Comparison of ENCODE assay signal across 14 mouse cellular contexts in the genomic region with DNA sequence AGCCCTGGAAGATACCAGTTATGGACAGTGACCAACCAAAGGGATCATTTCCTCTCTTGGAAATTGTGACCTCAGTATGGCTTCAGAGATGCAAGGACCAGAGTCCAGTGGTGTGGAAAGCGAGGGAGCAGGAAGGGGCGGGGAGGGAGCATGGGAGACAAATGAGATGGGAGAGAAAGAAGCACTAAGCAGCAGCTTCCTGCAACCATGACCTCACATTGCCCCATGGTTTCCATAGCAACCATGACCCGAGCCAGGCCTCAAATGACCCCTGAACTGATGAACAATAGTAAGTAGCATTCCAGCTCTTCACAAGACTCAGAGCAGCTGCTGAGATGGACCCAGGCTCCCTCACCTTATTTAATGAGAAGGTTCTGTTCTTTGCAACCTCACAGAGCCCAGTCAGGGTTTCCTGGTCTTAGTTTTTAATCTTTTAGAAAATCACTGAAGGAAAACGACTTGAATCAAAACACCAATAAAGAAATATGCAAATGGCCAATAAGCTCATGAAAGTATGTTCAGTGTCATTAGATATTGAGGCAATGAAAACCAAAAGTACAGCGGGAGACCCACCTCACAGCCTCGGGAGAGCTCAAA. TPM values are rescaled to one million over a fixed set of nuclear protein-coding genes. Genes with fewer than 3 reads are reported as not detected.
A peak's percentile ranks its signal among the peaks of the same experiment; 100 is the strongest.
DNase-seq lines count a peak whose midpoint lies in the region; ATAC-seq lines count a peak whose summit lies in the region.
"Had no signal": no experiment of that assay in that cellular context is flagged by ENCODE, and none has a peak within 500 bp of the region (broad histone marks: within the 10 kb centered on the region; RNA-seq: fewer than 3 reads in every experiment).

No protein-coding gene starts in this region.

- intact Hi-C loops in gastrocnemius, postnatal 14 days (cut with DNase I; ENCODE audit: low total_unique reads) = loop anchor here (10.0 kb wide), 1 partner anchor 770 kb away; no protein-coding TSS in a partner anchor

- H3K36me3 ChIP-seq in midbrain, embryonic 10.5 days = no peaks in the 10 kb centered on the region
- no peaks in the 10 kb centered on the region for H3K36me3 ChIP-seq in midbrain, embryonic 14.5 days (ENCODE audit: control insufficient read depth, insufficient read depth, low read length)
- no peaks in the 10 kb centered on the region for H3K36me3 ChIP-seq in embryonic facial prominence, embryonic 14.5 days (ENCODE audit: control insufficient read depth, insufficient read depth, low read length)

- H3K4me1 ChIP-seq in midbrain, embryonic 10.5 days = peaks cover 57% of the 10 kb centered on the region
- H3K4me1 ChIP-seq in midbrain, embryonic 14.5 days (ENCODE audit: control insufficient read depth, insufficient read depth, low read length) = peaks cover 15% of the 10 kb centered on the region; the same call in 1 of the 2 replicates
- H3K4me1 ChIP-seq in embryonic facial prominence, embryonic 14.5 days (ENCODE audit: control insufficient read depth, insufficient read depth, low read length) = no peaks in the 10 kb centered on the region

- no peaks in the 10 kb centered on the region for H3K9me3 ChIP-seq in midbrain, embryonic 10.5 days (replicated peaks)
- H3K9me3 ChIP-seq in midbrain, embryonic 14.5 days (ENCODE audit: control insufficient read depth, low read length) = no peaks in the 10 kb centered on the region
- no peaks in the 10 kb centered on the region for H3K9me3 ChIP-seq in embryonic facial prominence, embryonic 14.5 days (ENCODE audit: control insufficient read depth, low read length)

- no peak overlapping the region for H3K9ac ChIP-seq in midbrain, embryonic 14.5 days (replicated peaks; ENCODE audit: low read length)
- H3K9ac ChIP-seq in embryonic facial prominence, embryonic 14.5 days (ENCODE audit: low read depth, low read length) = no peak overlapping the region

- peak; percentile 10 for DNase-seq in gastrocnemius, postnatal 14 days
- DNase-seq in gastrocnemius, adult 18-20 months (ENCODE audit: low spot score) = no peak
- peak; percentile 90 for DNase-seq in midbrain, embryonic 10.5 days (ENCODE audit: low spot score)
- DNase-seq in midbrain, embryonic 14.5 days = no peak
- peak; percentile 55 for DNase-seq in embryonic facial prominence, embryonic 14.5 days (ENCODE audit: low spot score)
- peak; percentile 93 for DNase-seq in retina, postnatal 1 day
- no peak for DNase-seq in ovary, postnatal 14 days (ENCODE audit: low spot score)
- DNase-seq: gastrocnemius, postnatal 25 days; heart, postnatal 36 days; spleen, adult 18-20 months; thymus, postnatal 4 days had no signal

- H3K27me3 ChIP-seq in midbrain, embryonic 10.5 days (ENCODE audit: low read depth, poor library complexity, severe bottlenecking) = no peaks in the 10 kb centered on the region
- no peaks in the 10 kb centered on the region for H3K27me3 ChIP-seq in midbrain, embryonic 14.5 days (ENCODE audit: control insufficient read depth, insufficient read depth, low read length)
- no peaks in the 10 kb centered on the region for H3K27me3 ChIP-seq in embryonic facial prominence, embryonic 14.5 days (replicated peaks; ENCODE audit: control insufficient read depth, insufficient read depth, low read length)
- H3K27me3 ChIP-seq: CH12.LX had no signal

- peak overlapping the region; percentile 9; the same call in 1 of the 2 replicates for H3K4me3 ChIP-seq in midbrain, embryonic 10.5 days
- H3K4me3 ChIP-seq in midbrain, embryonic 14.5 days (replicated peaks; ENCODE audit: low read depth, low read length) = no peak overlapping the region
- H3K4me3 ChIP-seq in embryonic facial prominence, embryonic 14.5 days (ENCODE audit: low read depth, low read length) = no peak overlapping the region
- H3K4me3 ChIP-seq: left cerebral cortex, adult 2 months had no signal

- H3K27ac ChIP-seq in midbrain, embryonic 10.5 days (replicated peaks) = peak overlapping the region; percentile 82
- no peak overlapping the region for H3K27ac ChIP-seq in midbrain, embryonic 14.5 days (replicated peaks; ENCODE audit: low read depth, low read length)
- H3K27ac ChIP-seq in embryonic facial prominence, embryonic 14.5 days (replicated peaks; ENCODE audit: low read depth, low read length) = no peak overlapping the region
- H3K27ac ChIP-seq: left cerebral cortex, adult 2 months had no signal

- WGBS in midbrain, embryonic 10.5 days = 10% methylated on average over 6 of the region's 6 CpGs
- 7% methylated on average over 6 of the region's 6 CpGs for WGBS in midbrain, embryonic 14.5 days
- WGBS in embryonic facial prominence, embryonic 14.5 days = 45% methylated on average over 6 of the region's 6 CpGs

- no peak overlapping the region for H3K4me2 ChIP-seq in midbrain, embryonic 14.5 days (ENCODE audit: low read length)
- H3K4me2 ChIP-seq in embryonic facial prominence, embryonic 14.5 days (ENCODE audit: low read depth, low read length) = no peak overlapping the region

- no peak for ATAC-seq in midbrain, embryonic 14.5 days (ENCODE audit: low FRiP score, low TSS enrichment)
- ATAC-seq in embryonic facial prominence, embryonic 14.5 days (ENCODE audit: low read depth) = peak; percentile 76; the same call in 1 of the 2 replicates
- ATAC-seq in frontal cortex, adult (ENCODE audit: low TSS enrichment) = no peak

RNA-seq across cellular contexts. Expression of gene Agr3, which starts 31.0 kb away (rescaled TPM):
- total RNA-seq in gastrocnemius, postnatal 14 days (2021) = not detected
- not detected for total RNA-seq in gastrocnemius, adult 18-20 months (2021)
- polyA plus RNA-seq in midbrain, embryonic 10.5 days (2016; fragmentation: Nextera tagmentation; extraction: Ambion mirVana) = not detected in 2 replicates
- polyA plus RNA-seq in midbrain, embryonic 14.5 days (2014; fragmentation: Nextera tagmentation; extraction: Ambion mirVana) = 0.53 TPM in 1 of 2 replicates, not detected in the other
- 2.1 and 4.0 TPM in 2 replicates for polyA plus RNA-seq in embryonic facial prominence, embryonic 14.5 days (2014; fragmentation: Nextera tagmentation; extraction: Ambion mirVana)
- total RNA-seq: CH12.LX; gastrocnemius, postnatal 25 days; heart, postnatal 36 days; left cerebral cortex, adult 2 months had no signal

Comparison
In these comparisons a context has a peak if more than half of its experiments do, and no peak if none do; other contexts are left out.
1. DNase-seq: peak in gastrocnemius, postnatal 14 days (single experiment), midbrain, embryonic 10.5 days (single experiment), embryonic facial prominence, embryonic 14.5 days (single experiment) and retina, postnatal 1 day (single experiment); none in gastrocnemius, adult 18-20 months (single experiment), midbrain, embryonic 14.5 days (single experiment) and ovary, postnatal 14 days (single experiment).